Mouse (Mus musculus) urinary bladder, postnatal 14 days (tissue): ENCODE results near the gene Cdipt.

Source experiments
- DNase-seq: peaks from one replicate; pipeline ENCODE4 v3.0.0; 2021; ENCODE audit warnings: low spot score

Cdipt gene

GRCm38 (mm10) chr7:126975893-126975949, at the start of gene Cdipt:
Cdipt (plus strand) TSS chr7:126975914.
- DNase-seq = no peak

- DNase-seq = no peak
Measured at GRCm38 (mm10) chr7:126926299-126926698, 49.4 kb upstream of the Cdipt start.

GRCm38 (mm10) chr7:126928384-126929037, 47.2 kb upstream of the Cdipt start, which contains the start of gene Kctd13:
Kctd13 (plus strand) TSS chr7:126928879.
- peak; percentile 92 for DNase-seq

GRCm38 (mm10) chr7:126929046-126929445, 46.7 kb upstream of the Cdipt start:
- DNase-seq = no peak

GRCm38 (mm10) chr7:126932652-126933051, 43.1 kb upstream of the Cdipt start:
- no peak for DNase-seq

- no peak for DNase-seq
Measured at GRCm38 (mm10) chr7:126941171-126941570, 34.5 kb upstream of the Cdipt start.

- DNase-seq = no peak
Measured at GRCm38 (mm10) chr7:126941801-126942200, 33.9 kb upstream of the Cdipt start.

GRCm38 (mm10) chr7:126946530-126946929, 29.2 kb upstream of the Cdipt start:
- DNase-seq = no peak

GRCm38 (mm10) chr7:126948626-126949025, 27.1 kb upstream of the Cdipt start:
- no peak for DNase-seq

GRCm38 (mm10) chr7:126949403-126949792, 26.3 kb upstream of the Cdipt start, which contains the start of gene Asphd1:
Asphd1 (minus strand) TSS chr7:126949582.
- DNase-seq = no peak

- DNase-seq = peak; percentile 92
Measured at GRCm38 (mm10) chr7:126949793-126950646, 25.7 kb upstream of the Cdipt start, which contains the start of gene Sez6l2. Sez6l2 (plus strand) TSS chr7:126950563.

GRCm38 (mm10) chr7:126950647-126951615, 24.8 kb upstream of the Cdipt start:
- no peak for DNase-seq

- no peak for DNase-seq
Measured at GRCm38 (mm10) chr7:126951741-126952140, 24.0 kb upstream of the Cdipt start.

GRCm38 (mm10) chr7:126952646-126953045, 23.1 kb upstream of the Cdipt start:
- DNase-seq = no peak

- DNase-seq = no peak
Measured at GRCm38 (mm10) chr7:126955125-126955524, 20.6 kb upstream of the Cdipt start.

- no peak for DNase-seq
Measured at GRCm38 (mm10) chr7:126959780-126960179, 15.9 kb upstream of the Cdipt start.

- DNase-seq = no peak
Measured at GRCm38 (mm10) chr7:126961095-126961494, 14.6 kb upstream of the Cdipt start.

GRCm38 (mm10) chr7:126961965-126962364, 13.7 kb upstream of the Cdipt start:
- DNase-seq = no peak

GRCm38 (mm10) chr7:126963548-126964286, 12.0 kb upstream of the Cdipt start:
- peak; percentile 49 for DNase-seq

- DNase-seq = no peak
Measured at GRCm38 (mm10) chr7:126965568-126965967, 10.1 kb upstream of the Cdipt start.

GRCm38 (mm10) chr7:126967361-126967760, 8.4 kb upstream of the Cdipt start:
- no peak for DNase-seq

GRCm38 (mm10) chr7:126975493-126975892, 221 bp upstream of the Cdipt start:
- DNase-seq = no peak
